Mouse (Mus musculus) kidney, adult 2 months (tissue): ENCODE results near the gene Arfgap1. TPM values are rescaled to one million over a fixed set of nuclear protein-coding genes. Genes with fewer than 3 reads are reported as not detected.

Experiments used
- DNase-seq: peaks from one replicate; pipeline ENCODE4 v3.0.0; 2021
- H3K27ac ChIP-seq: fragments of 200-500 bp; 2 replicates; pipeline ENCODE4 v1.5.1; 2012; ENCODE audit warnings: low read depth, low read length, control low read depth, inconsistent platforms; ENCODE audit not compliant: insufficient read depth
- H3K27me3 ChIP-seq: fragments of 200-500 bp; replicated peaks from 2 replicates; pipeline ENCODE4 v1.6.1; 2012; ENCODE audit warnings: mild to moderate bottlenecking, moderate library complexity, low read length, inconsistent platforms; ENCODE audit not compliant: control insufficient read depth, insufficient read depth
- H3K36me3 ChIP-seq: fragments of 200-500 bp; 2 replicates; pipeline ENCODE4 v1.6.1; 2012; ENCODE audit warnings: mild to moderate bottlenecking, moderate library complexity, low read length, inconsistent platforms; ENCODE audit not compliant: control insufficient read depth, insufficient read depth
- H3K4me1 ChIP-seq: fragments of 200-500 bp; 2 replicates; pipeline ENCODE4 v1.6.1; 2011; ENCODE audit warnings: low read length; ENCODE audit not compliant: control insufficient read depth, insufficient read depth
- H3K4me3 ChIP-seq: fragments of 200-500 bp; 2 replicates; pipeline ENCODE4 v1.5.1; 2011; ENCODE audit warnings: mild to moderate bottlenecking, low read depth, low read length, control low read depth; ENCODE audit not compliant: insufficient read depth
- CTCF ChIP-seq: fragments of 200-500 bp; conservative IDR thresholded peaks from 2 replicates; pipeline ENCODE4 v1.5.1; 2011; ENCODE audit warnings: low read depth, mild to moderate bottlenecking, control low read depth, low read length, moderate library complexity, mixed read lengths; ENCODE audit not compliant: insufficient read depth, insufficient read length
- POLR2A ChIP-seq: fragments of 200-500 bp; IDR thresholded peaks from one replicate; pipeline ENCODE4 v1.6.1; 2011; ENCODE audit warnings: low read depth, low read length, control low read depth
- WGBS: fragments of 180-500 bp; shearing (Covaris S2); methylation state at CpG from one replicate; pipeline ENCODE4 v1.1.7; 2018; 5-methylcytosine and 5-hydroxymethylcytosine counted together
- polyA plus RNA-seq: library from polyadenylated mRNA; depleted of rRNA; stranded (reverse); fragments of >200 nt; gene quantifications from 2 replicates; pipeline ENCODE4 v1.2.3, GENCODE M21; 2012

The Arfgap1 gene
- polyA plus RNA-seq, 1 experiment = 35.6 TPM

DNA sequence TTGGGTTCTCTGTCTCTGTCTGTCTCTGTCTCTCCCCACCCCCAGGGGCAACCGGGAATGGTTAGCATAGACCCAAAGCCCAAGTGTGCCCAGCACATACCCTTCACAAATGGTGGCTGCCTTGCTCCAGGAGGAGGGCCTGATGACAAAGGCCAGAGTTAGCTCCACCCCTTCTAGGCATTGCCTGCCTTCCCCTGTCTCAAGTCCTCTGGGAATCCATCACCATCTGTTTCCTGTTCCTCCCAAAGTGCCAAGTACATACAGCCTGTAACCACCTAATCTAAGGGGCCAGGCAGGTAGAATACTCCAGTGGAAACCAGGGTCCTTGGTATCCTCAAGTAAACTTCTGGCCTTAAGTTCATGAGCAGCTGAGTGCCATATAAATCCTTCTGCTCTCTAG is 34.6 kb upstream of the Arfgap1 start:
- 64% methylated on average over 1 of the region's 1 CpGs for WGBS
- H3K36me3 ChIP-seq = no peaks in the 10 kb centered on the region
- TF ChIP-seq CTCF (no peak), POLR2A (no peak)
- DNase-seq = no peak
- no peak overlapping the region for H3K4me3 ChIP-seq
- H3K27me3 ChIP-seq = no peaks in the 10 kb centered on the region
- no peak overlapping the region for H3K27ac ChIP-seq
- no peaks in the 10 kb centered on the region for H3K4me1 ChIP-seq

GRCm38 (mm10) chr2:180940187-180940586 is 26.8 kb upstream of the Arfgap1 start:
- Histone ChIP-seq H3K27ac (no peak overlapping the region), H3K27me3 (no peaks in the 10 kb centered on the region), H3K4me3 (no peak overlapping the region), H3K36me3 (no peaks in the 10 kb centered on the region), H3K4me1 (no peaks in the 10 kb centered on the region)
- TF ChIP-seq POLR2A (no peak), CTCF (no peak)
- DNase-seq = no peak

DNA sequence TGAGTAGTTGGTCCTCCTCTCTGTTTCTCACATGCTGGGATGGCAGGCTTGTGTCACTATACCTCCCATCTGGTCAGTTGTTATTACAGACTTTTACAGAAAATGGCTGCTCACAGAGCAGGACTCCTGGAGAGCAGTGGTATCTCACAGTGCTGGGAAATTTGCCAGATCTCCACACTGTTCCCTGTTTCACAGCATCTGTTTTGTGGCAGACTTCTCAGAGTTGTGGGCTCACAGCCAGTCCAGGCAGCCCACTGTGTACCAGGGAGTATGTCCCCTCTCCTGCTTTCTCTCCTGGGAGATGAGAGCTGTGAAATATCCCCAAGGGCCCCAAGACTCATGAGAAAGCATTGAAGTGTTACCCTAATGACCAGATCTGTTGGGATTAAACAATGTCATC is 25.2 kb upstream of the Arfgap1 start:
- Histone ChIP-seq H3K27ac (no peak overlapping the region), H3K36me3 (no peaks in the 10 kb centered on the region), H3K27me3 (no peaks in the 10 kb centered on the region), H3K4me1 (no peaks in the 10 kb centered on the region), H3K4me3 (no peak overlapping the region)
- TF ChIP-seq CTCF (no peak), POLR2A (no peak)
- DNase-seq = no peak

GRCm38 (mm10) chr2:180949947-180950346 is 17.1 kb upstream of the Arfgap1 start:
- H3K27ac ChIP-seq = no peak overlapping the region
- no peak for TF ChIP-seq POLR2A
- TF ChIP-seq CTCF = no peak
- no peak overlapping the region for H3K4me3 ChIP-seq
- no peaks in the 10 kb centered on the region; the same call in 1 of the 2 replicates for H3K4me1 ChIP-seq
- no peaks in the 10 kb centered on the region for H3K27me3 ChIP-seq
- no peak for DNase-seq
- 20% methylated on average over 1 of the region's 1 CpGs for WGBS
- no peaks in the 10 kb centered on the region for H3K36me3 ChIP-seq

- H3K4me3 ChIP-seq = no peak overlapping the region
- WGBS = 42% methylated on average over 9 of the region's 9 CpGs
- H3K27ac ChIP-seq = no peak overlapping the region
These were observed 14.3 kb upstream of the Arfgap1 start for GRCm38 (mm10) chr2:180952731-180953171.

DNA sequence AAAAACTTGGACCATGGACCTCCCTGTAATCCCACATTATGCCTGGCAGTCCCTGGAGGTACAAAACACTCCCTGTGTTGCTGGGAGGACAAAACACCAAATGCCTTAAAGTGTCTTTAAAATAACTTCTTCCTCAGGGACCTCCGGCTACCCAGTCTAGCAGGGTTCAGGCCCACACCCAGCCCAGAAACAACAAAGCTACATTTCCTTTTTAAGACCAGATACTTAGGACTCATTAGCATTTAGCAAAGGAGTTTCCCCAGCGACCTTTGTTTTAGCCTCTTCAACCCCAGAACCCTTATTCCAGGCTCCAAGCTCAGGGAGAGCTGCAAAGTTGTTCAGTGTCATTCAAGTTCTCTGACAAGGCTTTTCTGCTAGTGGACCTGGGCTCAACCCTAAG is 13.4 kb upstream of the Arfgap1 start:
- H3K27ac ChIP-seq = no peak overlapping the region
- 56% methylated on average over 2 of the region's 2 CpGs for WGBS

More at GRCm38 (mm10) chr2:180952731-180953171, 14.3 kb upstream of the Arfgap1 start:
- H3K27me3 ChIP-seq = no peaks in the 10 kb centered on the region
- no peaks in the 10 kb centered on the region for H3K36me3 ChIP-seq
- H3K4me1 ChIP-seq = no peaks in the 10 kb centered on the region; the same call in 1 of the 2 replicates
- DNase-seq = no peak
- TF ChIP-seq CTCF (no peak), POLR2A (no peak)

GRCm38 (mm10) chr2:180954061-180955047 is 12.7 kb upstream of the Arfgap1 start, which contains the start of gene Nkain4:
Nkain4 (minus strand) TSS chr2:180954699.
- peak within 1 kb of the TSS; percentile 65 for H3K4me3 ChIP-seq
- H3K36me3 ChIP-seq = no peaks in the 10 kb centered on the region
- H3K4me1 ChIP-seq = no peaks in the 10 kb centered on the region; the same call in 1 of the 2 replicates
- no peak within 1 kb of the TSS for H3K27ac ChIP-seq
- 3% methylated on average over 52 of the region's 52 CpGs for WGBS
- H3K27me3 ChIP-seq = no peaks in the 10 kb centered on the region
- peak; percentile 5 for DNase-seq
- no peak for TF ChIP-seq POLR2A

More for the DNA sequence above, 13.4 kb upstream of the Arfgap1 start:
- Histone ChIP-seq H3K27me3 (no peaks in the 10 kb centered on the region), H3K4me1 (no peaks in the 10 kb centered on the region; the same call in 1 of the 2 replicates), H3K36me3 (no peaks in the 10 kb centered on the region), H3K4me3 (no peak overlapping the region)
- TF ChIP-seq CTCF = no peak
- no peak for TF ChIP-seq POLR2A
- DNase-seq = no peak
